Mouse (Mus musculus): ENCODE measurements around the gene Agtrap. TPM values are rescaled to one million over a fixed set of nuclear protein-coding genes. Genes with fewer than 3 reads are reported as not detected.

Agtrap gene
- polyA plus RNA-seq, 1 experiment = 10.2 TPM

DNA sequence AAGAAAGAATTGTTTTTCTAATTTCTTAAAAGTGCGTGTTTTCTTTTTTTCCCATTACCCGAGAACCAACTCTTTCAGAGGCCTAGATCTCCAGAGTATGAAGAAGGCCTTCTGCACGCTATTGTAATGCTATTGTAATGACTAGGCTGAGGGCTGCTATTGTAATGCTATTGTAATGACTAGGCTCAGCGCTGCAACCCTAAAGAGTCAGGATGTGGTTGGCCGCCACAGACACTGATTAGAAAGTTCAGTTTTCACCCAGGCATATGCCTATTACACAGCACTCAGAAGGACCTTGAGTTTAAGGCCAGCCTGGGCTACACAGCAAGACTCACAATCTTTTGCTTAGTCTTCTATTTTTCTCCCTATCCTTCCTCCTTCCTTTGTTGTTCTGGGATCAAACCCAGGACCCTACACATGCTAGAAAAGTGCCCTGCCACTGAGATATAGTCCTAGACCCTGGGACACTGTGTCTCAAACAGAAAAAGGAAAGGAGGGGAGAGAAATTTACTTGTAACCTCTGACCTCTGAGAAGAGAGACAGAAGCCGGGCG lies 53.9 kb downstream of the Agtrap start:
- H3K4me1 ChIP-seq (ENCODE audit: control insufficient read depth, insufficient read depth, low read length) = peaks cover 3% of the 10 kb centered on the region; the same call in 1 of the 2 replicates
- H3K4me3 ChIP-seq (replicated peaks; ENCODE audit: insufficient read depth, low read depth, low read length) = no peak overlapping the region
- TF ChIP-seq CTCF (IDR thresholded peaks at IDR 0.05; ENCODE audit: borderline replicate concordance, insufficient read depth, low read depth, low read length) (no peak), POLR2A (IDR thresholded peaks at IDR 0.05; ENCODE audit: borderline replicate concordance, insufficient read depth, low read length) (no peak)
- 84% methylated on average over 7 of the region's 7 CpGs for WGBS
- no peaks in the 10 kb centered on the region for H3K27me3 ChIP-seq (ENCODE audit: control insufficient read depth, insufficient read depth, low read length)
- no peak overlapping the region for H3K27ac ChIP-seq (ENCODE audit: insufficient read depth, low read length)
- no peak for DNase-seq

- 51% methylated on average over 5 of the region's 5 CpGs for WGBS
- no peak for DNase-seq
Measured at GRCm38 (mm10) chr4:148030506-148030905, 57.3 kb downstream of the Agtrap start.

DNA sequence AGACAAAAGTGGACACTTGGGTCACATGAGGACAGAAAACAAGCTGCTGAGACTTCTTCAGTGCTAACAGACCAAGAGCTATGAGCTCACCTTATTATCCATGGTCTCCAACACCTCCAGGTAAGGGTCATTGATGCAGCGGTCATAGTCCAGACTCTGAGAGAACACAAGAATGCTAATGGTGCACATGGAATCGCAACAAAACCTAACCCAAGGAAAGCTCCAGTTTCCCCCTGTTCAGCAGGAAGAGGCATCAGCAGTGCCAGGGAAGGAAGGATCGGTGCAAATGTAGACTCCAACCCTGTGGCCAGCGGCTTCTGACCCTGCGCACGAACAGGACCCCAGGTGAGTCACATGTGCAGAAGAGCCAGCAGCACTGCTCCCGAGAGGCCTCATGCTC lies 58.5 kb downstream of the Agtrap start:
- Histone ChIP-seq H3K27me3 (ENCODE audit: control insufficient read depth, insufficient read depth, low read length) (no peaks in the 10 kb centered on the region), H3K27ac (ENCODE audit: insufficient read depth, low read length) (no peak overlapping the region), H3K4me1 (ENCODE audit: control insufficient read depth, insufficient read depth, low read length) (no peaks in the 10 kb centered on the region; the same call in 1 of the 2 replicates), H3K4me3 (replicated peaks; ENCODE audit: insufficient read depth, low read depth, low read length) (no peak overlapping the region)
- TF ChIP-seq CTCF (IDR thresholded peaks at IDR 0.05; ENCODE audit: borderline replicate concordance, insufficient read depth, low read depth, low read length) (no peak), POLR2A (IDR thresholded peaks at IDR 0.05; ENCODE audit: borderline replicate concordance, insufficient read depth, low read length) (no peak)
- WGBS = 91% methylated on average over 7 of the region's 7 CpGs
- no peak for DNase-seq

More at GRCm38 (mm10) chr4:148030506-148030905, 57.3 kb downstream of the Agtrap start:
- Histone ChIP-seq H3K27me3 (ENCODE audit: control insufficient read depth, insufficient read depth, low read length) (no peaks in the 10 kb centered on the region), H3K4me1 (ENCODE audit: control insufficient read depth, insufficient read depth, low read length) (no peaks in the 10 kb centered on the region; the same call in 1 of the 2 replicates), H3K27ac (ENCODE audit: insufficient read depth, low read length) (no peak overlapping the region), H3K4me3 (replicated peaks; ENCODE audit: insufficient read depth, low read depth, low read length) (no peak overlapping the region)
- no peak for TF ChIP-seq POLR2A (IDR thresholded peaks at IDR 0.05; ENCODE audit: borderline replicate concordance, insufficient read depth, low read length)
- no peak for TF ChIP-seq CTCF (IDR thresholded peaks at IDR 0.05; ENCODE audit: borderline replicate concordance, insufficient read depth, low read depth, low read length)

Other genes with a start within 250 kb of the Agtrap start
- gene Zfp933, start 239.7 kb downstream of the Agtrap start, polyA plus RNA-seq (2012; rRNA removed) = 11.2 and 11.3 TPM in 2 replicates
- 58.6 and 59.9 TPM in 2 replicates for gene Miip, start 219.2 kb downstream of the Agtrap start, polyA plus RNA-seq (2012; rRNA removed)
- gene Fv1, start 219.1 kb downstream of the Agtrap start, polyA plus RNA-seq (2012; rRNA removed) = 8.6 and 8.7 TPM in 2 replicates
- 112 and 113 TPM in 2 replicates for gene Mfn2, start 183.3 kb downstream of the Agtrap start, polyA plus RNA-seq (2012; rRNA removed)
- gene Plod1, start 151.3 kb downstream of the Agtrap start, polyA plus RNA-seq (2012; rRNA removed) = 33.0 and 36.0 TPM in 2 replicates
- 34.1 and 34.5 TPM in 2 replicates for gene 2510039O18Rik, start 147.1 kb downstream of the Agtrap start, polyA plus RNA-seq (2012; rRNA removed)
- 0.15 TPM in 1 of 2 replicates, not detected in the other for gene Nppb, start 102.2 kb downstream of the Agtrap start, polyA plus RNA-seq (2012; rRNA removed)
- 0.13 TPM in 1 of 2 replicates, not detected in the other for gene Nppa, start 87.3 kb downstream of the Agtrap start, polyA plus RNA-seq (2012; rRNA removed)
- 56.8 and 59.4 TPM in 2 replicates for gene Clcn6, start 49.2 kb downstream of the Agtrap start, polyA plus RNA-seq (2012; rRNA removed)
- gene Mthfr, start 49.0 kb downstream of the Agtrap start, polyA plus RNA-seq (2012; rRNA removed) = 27.2 and 29.8 TPM in 2 replicates
- 31.8 and 36.0 TPM in 2 replicates for gene Mad2l2, start 42.4 kb upstream of the Agtrap start, polyA plus RNA-seq (2012; rRNA removed)
- gene Draxin, start 42.7 kb upstream of the Agtrap start, polyA plus RNA-seq (2012; rRNA removed) = 0.30 and 0.33 TPM in 2 replicates
- 34.0 and 38.7 TPM in 2 replicates for gene Fbxo6, start 64.1 kb upstream of the Agtrap start, polyA plus RNA-seq (2012; rRNA removed)
- gene Fbxo44, start 72.5 kb upstream of the Agtrap start, polyA plus RNA-seq (2012; rRNA removed) = 226 and 240 TPM in 2 replicates
- 138 and 172 TPM in 2 replicates for gene Fbxo2, start 72.6 kb upstream of the Agtrap start, polyA plus RNA-seq (2012; rRNA removed)
- gene Disp3, start 199.9 kb upstream of the Agtrap start, polyA plus RNA-seq (2012; rRNA removed) = 13.6 and 15.3 TPM in 2 replicates